Mouse (Mus musculus) myocyte (in vitro differentiated cells): ENCODE results near the gene Mfap4. TPM values are rescaled to one million over a fixed set of nuclear protein-coding genes. Genes with fewer than 3 reads are reported as not detected.

Experiments used
- H3K27me3 ChIP-seq: one replicate; pipeline ENCODE4 v1.6.1; 2011; ENCODE audit not compliant: control insufficient read depth, insufficient read depth, insufficient read length
- H3K36me3 ChIP-seq: one replicate; pipeline ENCODE4 v1.6.1; 2011; ENCODE audit not compliant: control insufficient read depth, insufficient read depth
- H3K4me2 ChIP-seq: one replicate; pipeline ENCODE4 v1.6.1; 2011; ENCODE audit warnings: low read depth, control low read depth
- H3K4me3 ChIP-seq: one replicate; pipeline ENCODE4 v1.5.1; 2011; ENCODE audit warnings: mild to moderate bottlenecking, control low read depth, moderate library complexity
- H3K79me2 ChIP-seq: one replicate; pipeline ENCODE4 v1.6.1; 2011; ENCODE audit not compliant: control insufficient read depth, insufficient read depth
- H3ac ChIP-seq: one replicate; pipeline ENCODE4 v1.6.1; 2011; ENCODE audit not compliant: control insufficient read depth, insufficient read length
- CEBPB ChIP-seq: IDR thresholded peaks from 2 replicates; pipeline ENCODE4 v1.6.1; 2011; ENCODE audit warnings: mild to moderate bottlenecking, moderate library complexity; ENCODE audit not compliant: poor library complexity, insufficient read depth, severe bottlenecking
- E2F4 ChIP-seq: IDR thresholded peaks from one replicate; pipeline ENCODE4 v1.6.1; 2011; ENCODE audit warnings: mild to moderate bottlenecking, control low read depth, moderate library complexity; ENCODE audit not compliant: insufficient read depth
- MAX ChIP-seq: IDR thresholded peaks from one replicate; pipeline ENCODE4 v1.6.1; 2011; ENCODE audit warnings: low read depth, mild to moderate bottlenecking, control low read depth
- MYOD1 ChIP-seq, 3 experiments: IDR thresholded peaks; one replicate each; pipeline ENCODE4 v1.6.1; 2011; ENCODE audit warnings: control low read depth in 2 of 3, low read depth in 2 of 3, mild to moderate bottlenecking in 2 of 3, moderate library complexity in 1 of 3; ENCODE audit not compliant: insufficient read length in 2 of 3, control insufficient read depth in 1 of 3
- MYOG ChIP-seq, 3 experiments: IDR thresholded peaks; one replicate each; pipeline ENCODE4 v1.6.1; 2011; ENCODE audit warnings: control low read depth in 2 of 3, low read depth in 2 of 3, mild to moderate bottlenecking in 2 of 3; ENCODE audit not compliant: insufficient read length in 2 of 3, control insufficient read depth in 1 of 3, insufficient read depth in 1 of 3
- POLR2A ChIP-seq: IDR thresholded peaks from one replicate; pipeline ENCODE4 v1.6.1; 2011; ENCODE audit warnings: low read depth, mild to moderate bottlenecking, control low read depth, moderate library complexity; ENCODE audit not compliant: insufficient read length
- POLR2AphosphoS2 ChIP-seq: IDR thresholded peaks from one replicate; pipeline ENCODE4 v1.6.1; 2011; ENCODE audit warnings: low read depth, control low read depth; ENCODE audit not compliant: insufficient read length
- REST ChIP-seq: IDR thresholded peaks from one replicate; pipeline ENCODE4 v1.6.1; 2011; ENCODE audit warnings: mild to moderate bottlenecking, control low read depth, moderate library complexity; ENCODE audit not compliant: insufficient read depth, insufficient read length
- SRF ChIP-seq: IDR thresholded peaks from one replicate; pipeline ENCODE4 v1.6.1; 2011; ENCODE audit warnings: low read depth; ENCODE audit not compliant: control insufficient read depth, insufficient read length
- TCF12 ChIP-seq: IDR thresholded peaks from one replicate; pipeline ENCODE4 v1.6.1; 2011; ENCODE audit warnings: mild to moderate bottlenecking, control low read depth; ENCODE audit not compliant: poor library complexity, insufficient read depth, severe bottlenecking
- TCF3 ChIP-seq: IDR thresholded peaks from one replicate; pipeline ENCODE4 v1.6.1; 2011; ENCODE audit warnings: low read depth, control low read depth; ENCODE audit not compliant: insufficient read length
- USF1 ChIP-seq: IDR thresholded peaks from one replicate; pipeline ENCODE4 v1.6.1; 2011; ENCODE audit warnings: low read depth, mild to moderate bottlenecking, control low read depth, moderate library complexity
- polyA plus RNA-seq: library from polyadenylated mRNA; unstranded; fragments of >200 nt; fragmentation: generic; extraction: Trizol; gene quantifications from one replicate; pipeline ENCODE4 v1.2.1, GENCODE M21; 2012; ENCODE audit warnings: missing spikeins

The Mfap4 gene
- 1.1 TPM for polyA plus RNA-seq

- Histone ChIP-seq H3K27me3 (no peaks in the 10 kb centered on the region), H3K4me3 (no peak within 1 kb of the TSS), H3ac (no peak within 1 kb of the TSS), H3K79me2 (no peaks in the 10 kb centered on the region), H3K36me3 (peaks cover 10% of the 10 kb centered on the region), H3K4me2 (no peak within 1 kb of the TSS)
- no peak for TF ChIP-seq USF1
- TF ChIP-seq TCF12 = no peak
- TF ChIP-seq POLR2A = no peak
- TF ChIP-seq MAX = no peak
- no peak for TF ChIP-seq MYOG (IDR thresholded peaks at IDR 0.05; ENCODE audit: control insufficient read depth in 1 of 3, insufficient read depth in 1 of 3, insufficient read length in 2 of 3, low read depth in 2 of 3)
- no peak for TF ChIP-seq SRF
- no peak for TF ChIP-seq CEBPB
- TF ChIP-seq TCF3 = no peak
- TF ChIP-seq MYOD1 (IDR thresholded peaks at IDR 0.05; ENCODE audit: control insufficient read depth in 1 of 3, insufficient read length in 2 of 3, low read depth in 2 of 3) = no peak
- no peak for TF ChIP-seq E2F4
- no peak for TF ChIP-seq POLR2AphosphoS2
- no peak for TF ChIP-seq REST
Observed at GRCm38 (mm10) chr11:61484613-61485540, at the start of gene Mfap4. TSS of gene Mfap4 (plus strand) at chr11:61485431.

- Histone ChIP-seq H3K79me2 (no peaks in the 10 kb centered on the region), H3K4me2 (no peak overlapping the region), H3K27me3 (peaks cover 30% of the 10 kb centered on the region), H3K36me3 (no peaks in the 10 kb centered on the region), H3K4me3 (no peak overlapping the region), H3ac (no peak overlapping the region)
- no peak for TF ChIP-seq CEBPB
- no peak for TF ChIP-seq REST
- no peak for TF ChIP-seq SRF
- no peak for TF ChIP-seq MYOG (IDR thresholded peaks at IDR 0.05; ENCODE audit: control insufficient read depth in 1 of 3, insufficient read depth in 1 of 3, insufficient read length in 2 of 3, low read depth in 2 of 3)
- no peak for TF ChIP-seq POLR2A
- no peak for TF ChIP-seq E2F4
- TF ChIP-seq POLR2AphosphoS2 = no peak
- no peak for TF ChIP-seq TCF12
- no peak for TF ChIP-seq TCF3
- no peak for TF ChIP-seq MAX
- no peak for TF ChIP-seq USF1
- TF ChIP-seq MYOD1 (IDR thresholded peaks at IDR 0.05; ENCODE audit: control insufficient read depth in 1 of 3, insufficient read length in 2 of 3, low read depth in 2 of 3) = no peak
Observed at GRCm38 (mm10) chr11:61436298-61436697, 48.9 kb upstream of the Mfap4 start.

GRCm38 (mm10) chr11:61439170-61439569, 46.1 kb upstream of the Mfap4 start:
- Histone ChIP-seq H3K4me3 (no peak overlapping the region), H3K79me2 (no peaks in the 10 kb centered on the region), H3K36me3 (no peaks in the 10 kb centered on the region), H3K27me3 (peaks cover 15% of the 10 kb centered on the region), H3ac (no peak overlapping the region), H3K4me2 (no peak overlapping the region)
- TF ChIP-seq MYOG (IDR thresholded peaks at IDR 0.05; ENCODE audit: control insufficient read depth in 1 of 3, insufficient read depth in 1 of 3, insufficient read length in 2 of 3, low read depth in 2 of 3) (no peak), USF1 (no peak), REST (no peak), CEBPB (no peak), MAX (no peak), TCF3 (no peak), POLR2A (no peak), E2F4 (no peak), SRF (no peak), MYOD1 (IDR thresholded peaks at IDR 0.05; ENCODE audit: control insufficient read depth in 1 of 3, insufficient read length in 2 of 3, low read depth in 2 of 3) (no peak), TCF12 (no peak), POLR2AphosphoS2 (no peak)

- H3K4me2 ChIP-seq = no peak overlapping the region
- no peak overlapping the region for H3ac ChIP-seq
- no peak overlapping the region for H3K4me3 ChIP-seq
- no peak for TF ChIP-seq USF1
- no peak for TF ChIP-seq REST
- no peak for TF ChIP-seq TCF12
- no peak for TF ChIP-seq POLR2AphosphoS2
- no peak for TF ChIP-seq MYOD1 (IDR thresholded peaks at IDR 0.05; ENCODE audit: control insufficient read depth in 1 of 3, insufficient read length in 2 of 3, low read depth in 2 of 3)
- TF ChIP-seq SRF = no peak
- no peak for TF ChIP-seq TCF3
- TF ChIP-seq CEBPB = no peak
- no peak for TF ChIP-seq MAX
- TF ChIP-seq POLR2A = no peak
- no peak for TF ChIP-seq E2F4
- no peak for TF ChIP-seq MYOG (IDR thresholded peaks at IDR 0.05; ENCODE audit: control insufficient read depth in 1 of 3, insufficient read depth in 1 of 3, insufficient read length in 2 of 3, low read depth in 2 of 3)
- H3K36me3 ChIP-seq = no peaks in the 10 kb centered on the region
- H3K27me3 ChIP-seq = peaks cover 7% of the 10 kb centered on the region
- H3K79me2 ChIP-seq = no peaks in the 10 kb centered on the region
Observed at GRCm38 (mm10) chr11:61440416-61440815, 44.8 kb upstream of the Mfap4 start.
